Mouse (Mus musculus) CH12.LX (cell line): Measurements from ENCODE around the gene Lrch1. TPM values are rescaled to one million over a fixed set of nuclear protein-coding genes. Genes with fewer than 3 reads are reported as not detected.

Source experiments
- DNase-seq: peaks from one replicate; pipeline ENCODE4 v3.0.0-alpha.2; 2013; ENCODE audit errors: extremely low read depth
- H3K27ac ChIP-seq: 2 replicates; pipeline ENCODE4 v1.5.1; 2012; ENCODE audit warnings: low read depth, mild to moderate bottlenecking, control low read depth, moderate library complexity; ENCODE audit not compliant: insufficient read depth
- H3K27me3 ChIP-seq: replicated peaks from 2 replicates; pipeline ENCODE3; 2012; ENCODE audit warnings: inconsistent platforms
- H3K36me3 ChIP-seq, 2 experiments: replicated peaks in 1 of 2; 2 replicates each; pipeline versions ENCODE3 to v1.6.1; 2012; ENCODE audit warnings: inconsistent platforms in 1 of 2, low read length in 1 of 2, mild to moderate bottlenecking in 1 of 2, mixed read lengths in 1 of 2, moderate library complexity in 1 of 2; ENCODE audit not compliant: control insufficient read depth in 1 of 2, insufficient read depth in 1 of 2
- H3K4me1 ChIP-seq, 2 experiments: 2 replicates each; pipeline ENCODE4 v1.6.1; 2012; ENCODE audit warnings: inconsistent platforms in 1 of 2, moderate library complexity in 1 of 2; ENCODE audit not compliant: insufficient read depth in 2 of 2, control insufficient read depth in 1 of 2
- H3K4me2 ChIP-seq: 2 replicates; pipeline ENCODE4 v1.6.1; 2012; ENCODE audit warnings: low read depth, mild to moderate bottlenecking, control low read depth; ENCODE audit not compliant: poor library complexity, insufficient read depth, severe bottlenecking
- H3K4me3 ChIP-seq, 3 experiments: fragments of 150-350 bp in 1 of 3; sonication (generic) in 1 of 3; replicated peaks in 1 of 3; 2 replicates each; pipeline versions ENCODE3 to v1.5.1; 2011 to 2012; ENCODE audit warnings: low read depth in 2 of 3, low read length in 2 of 3, mild to moderate bottlenecking in 2 of 3, moderate library complexity in 2 of 3, control low read depth in 1 of 3, improper control_type of control experiment in 1 of 3, inconsistent platforms in 1 of 3, mixed read lengths in 1 of 3; ENCODE audit not compliant: poor library complexity in 1 of 3
- H3K79me2 ChIP-seq: replicated peaks from 2 replicates; pipeline ENCODE4 v1.6.1; 2012; ENCODE audit warnings: mild to moderate bottlenecking, moderate library complexity; ENCODE audit not compliant: control insufficient read depth, poor library complexity, insufficient read depth, severe bottlenecking; ENCODE audit errors: extremely low read depth
- H3K9ac ChIP-seq: 2 replicates; pipeline ENCODE4 v1.6.1; 2012; ENCODE audit warnings: low read depth, mild to moderate bottlenecking, control low read depth, moderate library complexity; ENCODE audit not compliant: insufficient read depth
- H3K9me3 ChIP-seq: replicated peaks from 2 replicates; pipeline ENCODE3; 2012; ENCODE audit warnings: low read length, inconsistent platforms, mixed read lengths
- BHLHE40 ChIP-seq: IDR thresholded peaks from 2 replicates; pipeline ENCODE4 v1.6.1; 2011; ENCODE audit warnings: mild to moderate bottlenecking, low read depth, low read length, improper control_type of control experiment
- CHD2 ChIP-seq: IDR thresholded peaks from 2 replicates; pipeline ENCODE4 v1.6.1; 2011; ENCODE audit warnings: low read length, improper control_type of control experiment
- CTCF ChIP-seq, 2 experiments: IDR thresholded peaks in 1 of 2; conservative IDR thresholded peaks in 1 of 2; 2 replicates each; pipeline ENCODE4 v1.5.1; 2011 to 2012; ENCODE audit warnings: low read depth in 2 of 2, low read length in 2 of 2, improper control_type of control experiment in 1 of 2, inconsistent platforms in 1 of 2, mild to moderate bottlenecking in 1 of 2, moderate library complexity in 1 of 2
- GABPA ChIP-seq: IDR thresholded peaks from 2 replicates; pipeline ENCODE4 v1.6.1; 2012; ENCODE audit warnings: low read depth, low read length, improper control_type of control experiment, inconsistent platforms; ENCODE audit not compliant: insufficient replicate concordance
- IRF4 ChIP-seq: IDR thresholded peaks from 2 replicates; pipeline ENCODE4 v1.6.1; 2014; ENCODE audit warnings: low read depth, mild to moderate bottlenecking, inconsistent platforms, low read length, improper control_type of control experiment
- JUND ChIP-seq: conservative IDR thresholded peaks from 2 replicates; pipeline ENCODE4 v1.6.1; 2011; ENCODE audit warnings: low read depth, low read length, improper control_type of control experiment
- MYC ChIP-seq: IDR thresholded peaks from 2 replicates; pipeline ENCODE4 v1.6.1; 2011; ENCODE audit warnings: low read depth, mild to moderate bottlenecking, improper control_type of control experiment, low read length
- POLR2A ChIP-seq: IDR thresholded peaks from 2 replicates; pipeline ENCODE4 v1.6.1; 2011; ENCODE audit warnings: low read depth, mild to moderate bottlenecking, improper control_type of control experiment, low read length
- POLR2AphosphoS2 ChIP-seq: IDR thresholded peaks from 2 replicates; pipeline ENCODE4 v1.6.1; 2011; ENCODE audit warnings: low read depth, low read length, improper control_type of control experiment
- RAD21 ChIP-seq: IDR thresholded peaks from 2 replicates; pipeline ENCODE4 v1.6.1; 2011; ENCODE audit warnings: low read depth, mild to moderate bottlenecking, low read length, improper control_type of control experiment, moderate library complexity
- SIN3A ChIP-seq: IDR thresholded peaks from 2 replicates; pipeline ENCODE4 v1.6.1; 2012; ENCODE audit warnings: low read length, improper control_type of control experiment, inconsistent platforms
- SMC3 ChIP-seq: IDR thresholded peaks from 2 replicates; pipeline ENCODE4 v1.6.1; 2011; ENCODE audit warnings: low read depth, low read length, improper control_type of control experiment
- TCF12 ChIP-seq: IDR thresholded peaks from 2 replicates; pipeline ENCODE4 v1.6.1; 2014; ENCODE audit warnings: low read depth, mild to moderate bottlenecking, inconsistent platforms, low read length, improper control_type of control experiment
- UBTF ChIP-seq: IDR thresholded peaks from 2 replicates; pipeline ENCODE4 v1.6.1; 2012; ENCODE audit warnings: low read depth, mild to moderate bottlenecking, inconsistent platforms, low read length, improper control_type of control experiment, moderate library complexity
- ZC3H11A ChIP-seq: IDR thresholded peaks from 2 replicates; pipeline ENCODE4 v1.6.1; 2012; ENCODE audit warnings: low read depth, mild to moderate bottlenecking, inconsistent platforms, low read length, improper control_type of control experiment
- ZMIZ1 ChIP-seq: IDR thresholded peaks from 2 replicates; pipeline ENCODE4 v1.6.1; 2012; ENCODE audit warnings: low read depth, mild to moderate bottlenecking, inconsistent platforms, low read length, improper control_type of control experiment
- ZNF384 ChIP-seq: IDR thresholded peaks from 2 replicates; pipeline ENCODE4 v1.6.1; 2012; ENCODE audit warnings: low read depth, low read length, improper control_type of control experiment, inconsistent platforms
- dilution Hi-C: fragments of 300-500 bp; cut with MboI; formaldehyde crosslinking; loops from 2 replicates; pipeline ENCODE4 v1.14.3; 2020; ENCODE audit warnings: low sequenced_read_pairs; ENCODE audit not compliant: extremely low pct_unique_long_range_greater_than_20kb, extremely low pct_ligation_motif_present
- in situ Hi-C: fragments of 300-500 bp; cut with MboI; formaldehyde crosslinking; loops from 3 replicates; pipeline ENCODE4 v1.14.3; 2019; ENCODE audit warnings: low sequenced_read_pairs, low pct_ligation_motif_present, low pct_unique_long_range_greater_than_20kb, mixed read lengths
- polyA plus RNA-seq: library from polyadenylated mRNA; unstranded; fragments of >175 nt; gene quantifications from 2 replicates; pipeline ENCODE4 v1.2.1, GENCODE M21; 2012; ENCODE audit warnings: low read depth; ENCODE audit not compliant: insufficient read length
- total RNA-seq, 2 experiments: library from RNA; depleted of rRNA; stranded (reverse); fragments of 300-350 nt in 1 of 2; fragments of >200 nt in 1 of 2; gene quantifications; 2 replicates each; pipeline ENCODE4 v1.2.3; 2012 to 2014

Gene Lrch1
- total and polyA plus RNA-seq, 3 experiments: 10.3 to 23.3 (median 12.8) TPM

GRCm38 (mm10) chr14:74990504-74990903 lies 42.8 kb upstream of the Lrch1 start:
- H3K79me2 ChIP-seq: no peaks in the 10 kb centered on the region
- no peak overlapping the region for H3K4me3 ChIP-seq
- peaks cover 11 to 44% of the 10 kb centered on the region in 2 experiments for H3K4me1 ChIP-seq
- peak; percentile 88 for DNase-seq
- no peak overlapping the region for H3K27ac ChIP-seq
- no peaks in the 10 kb centered on the region for H3K27me3 ChIP-seq
- H3K9ac ChIP-seq: no peak overlapping the region
- H3K4me2 ChIP-seq: no peak overlapping the region
- no peaks in the 10 kb centered on the region for H3K36me3 ChIP-seq
- dilution Hi-C loops (no loop called here), in situ Hi-C loops (loop anchor here (5.0 kb wide), 1 partner anchor 243 kb away; no protein-coding TSS in a partner anchor)
- H3K9me3 ChIP-seq: no peaks in the 10 kb centered on the region
- no peak for TF ChIP-seq POLR2A
- TF ChIP-seq POLR2AphosphoS2: no peak
- no peak for TF ChIP-seq ZMIZ1
- 0 out of 2 replicates have a peak, but pooled peaks have one; percentile 31 for TF ChIP-seq CHD2
- TF ChIP-seq RAD21: peak; percentile 91
- TF ChIP-seq BHLHE40: 0 out of 2 replicates have a peak, but pooled peaks have one; percentile 22
- TF ChIP-seq JUND: peak; percentile 39; the same call in 1 of the 2 replicates
- TF ChIP-seq MYC: 0 out of 2 replicates have a peak, but pooled peaks have one; percentile 45
- TF ChIP-seq CTCF (conservative IDR thresholded peaks at IDR 0.05 in 1 of 2, IDR thresholded peaks at IDR 0.05 in 1 of 2; ENCODE audit: low read depth in 2 of 2, low read length in 2 of 2): peak; percentile 26 to 89; a peak in 3 of 4 replicates
- no peak for TF ChIP-seq UBTF
- TF ChIP-seq IRF4: no peak
- peak; percentile 41; the same call in 1 of the 2 replicates for TF ChIP-seq SIN3A
- no peak for TF ChIP-seq GABPA
- no peak for TF ChIP-seq ZNF384
- TF ChIP-seq ZC3H11A: peak; percentile 83
- TF ChIP-seq SMC3: peak; percentile 88
- TF ChIP-seq, all 38 proteins: peak for 9

- no peak overlapping the region for H3K27ac ChIP-seq
- H3K9ac ChIP-seq: 0 out of 2 replicates have a peak overlapping the region, but pooled peaks have one; percentile 9
- dilution Hi-C loops: no loop called here
- no peak for DNase-seq
- TF ChIP-seq CTCF (conservative IDR thresholded peaks at IDR 0.05 in 1 of 2, IDR thresholded peaks at IDR 0.05 in 1 of 2; ENCODE audit: low read depth in 2 of 2, low read length in 2 of 2) (no peak), TCF12 (no peak)
- TF ChIP-seq, all 38 proteins: peak for 0
- no peak overlapping the region for H3K4me2 ChIP-seq
- in situ Hi-C loops: loop anchor here (5.0 kb wide), 1 partner anchor 243 kb away; no protein-coding TSS in a partner anchor
- peaks cover 11 to 45% of the 10 kb centered on the region in 2 experiments for H3K4me1 ChIP-seq
- no peaks in the 10 kb centered on the region for H3K36me3 ChIP-seq
- H3K79me2 ChIP-seq: no peaks in the 10 kb centered on the region
- H3K4me3 ChIP-seq: no peak overlapping the region
- H3K27me3 ChIP-seq: no peaks in the 10 kb centered on the region
- no peaks in the 10 kb centered on the region for H3K9me3 ChIP-seq
Measured at GRCm38 (mm10) chr14:74989909-74990308, 42.2 kb upstream of the Lrch1 start.
